Mouse (Mus musculus) forebrain, embryonic 16.5 days (tissue): ENCODE results near the gene Dlx3. TPM values are rescaled to one million over a fixed set of nuclear protein-coding genes. Genes with fewer than 3 reads are reported as not detected.

ENCODE experiments used
- ATAC-seq: fragments of 200-750 bp; cut with Nextera tagmentation; 2 replicates; pipeline ENCODE4 v1.8.0; 2017; ENCODE audit warnings: mild to moderate bottlenecking, moderate library complexity
- H3K27ac ChIP-seq: fragments of 300-500 bp; sonication (generic); 2 replicates; pipeline ENCODE4 v1.5.1; 2014; ENCODE audit warnings: low read length, control low read depth
- H3K27me3 ChIP-seq: fragments of 300-500 bp; sonication (generic); replicated peaks from 2 replicates; pipeline ENCODE4 v1.6.1; 2014; ENCODE audit warnings: low read length; ENCODE audit not compliant: control insufficient read depth, insufficient read depth
- H3K36me3 ChIP-seq: fragments of 300-500 bp; sonication (generic); 2 replicates; pipeline ENCODE4 v1.6.1; 2014; ENCODE audit not compliant: control insufficient read depth, insufficient read depth
- H3K4me1 ChIP-seq: fragments of 300-500 bp; sonication (generic); replicated peaks from 2 replicates; pipeline ENCODE4 v1.6.1; 2014; ENCODE audit warnings: low read length; ENCODE audit not compliant: control insufficient read depth, insufficient read depth
- H3K4me2 ChIP-seq: fragments of 300-500 bp; sonication (generic); 2 replicates; pipeline ENCODE4 v1.6.1; 2014; ENCODE audit warnings: mild to moderate bottlenecking, low read length, control low read depth
- H3K4me3 ChIP-seq: fragments of 300-500 bp; sonication (generic); replicated peaks from 2 replicates; pipeline ENCODE4 v1.5.1; 2014; ENCODE audit warnings: mild to moderate bottlenecking, low read length, control low read depth
- H3K9ac ChIP-seq: fragments of 300-500 bp; sonication (generic); replicated peaks from 2 replicates; pipeline ENCODE4 v1.6.1; 2014; ENCODE audit warnings: low read depth, low read length, control low read depth
- H3K9me3 ChIP-seq: fragments of 300-500 bp; sonication (generic); 2 replicates; pipeline ENCODE4 v1.6.1; 2016; ENCODE audit warnings: low read length; ENCODE audit not compliant: control insufficient read depth
- WGBS: fragments of 180-500 bp; shearing (Covaris S2); extraction: QIAGEN DNeasy Blood & Tissue Kit; methylation state at CpG from one replicate; pipeline ENCODE4 v1.1.7; 2014; 5-methylcytosine and 5-hydroxymethylcytosine counted together
- polyA plus RNA-seq: library from polyadenylated mRNA; unstranded; fragments of >200 nt; fragmentation: Nextera tagmentation; extraction: Ambion mirVana; gene quantifications from 2 replicates; pipeline ENCODE4 v1.2.1, GENCODE M21; 2015

Dlx3 gene
- polyA plus RNA-seq, 1 experiment from 2014 or later, result 0.10 TPM

- no peak for ATAC-seq
- peaks cover 9% of the 10 kb centered on the region for H3K4me1 ChIP-seq
- WGBS, result 89% methylated on average over 7 of the region's 7 CpGs
- no peaks in the 10 kb centered on the region for H3K9me3 ChIP-seq
- H3K36me3 ChIP-seq, result no peaks in the 10 kb centered on the region
- no peak overlapping the region for H3K27ac ChIP-seq
- no peak overlapping the region for H3K4me2 ChIP-seq
- H3K27me3 ChIP-seq, result no peaks in the 10 kb centered on the region
- H3K4me3 ChIP-seq, result no peak overlapping the region
- H3K9ac ChIP-seq, result no peak overlapping the region
These were observed 9.8 kb upstream of the Dlx3 start for GRCm38 (mm10) chr11:95110081-95110480.

GRCm38 (mm10) chr11:95117030-95117429 lies 2.9 kb upstream of the Dlx3 start:
- Histone ChIP-seq H3K36me3 (no peaks in the 10 kb centered on the region), H3K9me3 (no peaks in the 10 kb centered on the region), H3K27ac (no peak overlapping the region), H3K4me1 (peaks cover 20% of the 10 kb centered on the region), H3K27me3 (peaks cover 34% of the 10 kb centered on the region), H3K4me2 (no peak overlapping the region), H3K9ac (no peak overlapping the region), H3K4me3 (no peak overlapping the region)
- 4% methylated on average over 6 of the region's 6 CpGs for WGBS
- ATAC-seq, result peak; percentile 76

GRCm38 (mm10) chr11:95118505-95118904 lies 1.4 kb upstream of the Dlx3 start:
- H3K36me3 ChIP-seq, result no peaks in the 10 kb centered on the region
- H3K27me3 ChIP-seq, result peaks cover 49% of the 10 kb centered on the region
- no peak overlapping the region for H3K27ac ChIP-seq
- no peak overlapping the region for H3K4me3 ChIP-seq
- ATAC-seq, result peak; percentile 58; the same call in 1 of the 2 replicates
- no peaks in the 10 kb centered on the region for H3K9me3 ChIP-seq
- 3% methylated on average over 8 of the region's 8 CpGs for WGBS
- no peak overlapping the region for H3K4me2 ChIP-seq
- H3K4me1 ChIP-seq, result peaks cover 20% of the 10 kb centered on the region
- H3K9ac ChIP-seq, result 0 out of 2 replicates have a peak overlapping the region, but pooled peaks have one; percentile 29

- Histone ChIP-seq H3K9ac (no peak overlapping the region), H3K4me2 (peak overlapping the region; percentile 71; the same call in 1 of the 2 replicates), H3K36me3 (no peaks in the 10 kb centered on the region), H3K9me3 (no peaks in the 10 kb centered on the region), H3K4me3 (peak overlapping the region; percentile 42), H3K4me1 (peaks cover 20% of the 10 kb centered on the region), H3K27me3 (peaks cover 68% of the 10 kb centered on the region), H3K27ac (no peak overlapping the region)
- WGBS, result under 1% methylated on average over 21 of the region's 21 CpGs
- ATAC-seq, result no peak
These were observed 708 bp downstream of the Dlx3 start for GRCm38 (mm10) chr11:95120633-95121020.

GRCm38 (mm10) chr11:95121161-95122099 lies 1.5 kb downstream of the Dlx3 start:
- no peak overlapping the region for H3K9ac ChIP-seq
- no peaks in the 10 kb centered on the region for H3K9me3 ChIP-seq
- no peaks in the 10 kb centered on the region for H3K36me3 ChIP-seq
- H3K4me1 ChIP-seq, result peaks cover 21% of the 10 kb centered on the region
- peak overlapping the region; percentile 20 for H3K4me3 ChIP-seq
- ATAC-seq, result no peak
- 1% methylated on average over 63 of the region's 63 CpGs for WGBS
- H3K27ac ChIP-seq, result no peak overlapping the region
- peaks cover 73% of the 10 kb centered on the region for H3K27me3 ChIP-seq
- H3K4me2 ChIP-seq, result peak overlapping the region; percentile 37

- Histone ChIP-seq H3K4me1 (peaks cover 28% of the 10 kb centered on the region), H3K4me2 (no peak overlapping the region), H3K27me3 (peaks cover 73% of the 10 kb centered on the region), H3K27ac (no peak overlapping the region), H3K9me3 (no peaks in the 10 kb centered on the region), H3K4me3 (no peak overlapping the region), H3K36me3 (no peaks in the 10 kb centered on the region), H3K9ac (no peak overlapping the region)
- WGBS, result 23% methylated on average over 6 of the region's 6 CpGs
- no peak for ATAC-seq
These were observed 2.2 kb downstream of the Dlx3 start for GRCm38 (mm10) chr11:95122100-95122489.

- Histone ChIP-seq H3K36me3 (no peaks in the 10 kb centered on the region), H3K27ac (no peak overlapping the region), H3K27me3 (peaks cover 49% of the 10 kb centered on the region), H3K9ac (no peak overlapping the region), H3K9me3 (no peaks in the 10 kb centered on the region), H3K4me3 (no peak overlapping the region), H3K4me2 (no peak overlapping the region), H3K4me1 (peaks cover 19% of the 10 kb centered on the region)
- ATAC-seq, result no peak
- 35% methylated on average over 7 of the region's 7 CpGs for WGBS
These were observed 5.5 kb downstream of the Dlx3 start for GRCm38 (mm10) chr11:95125366-95125948.

GRCm38 (mm10) chr11:95126272-95127245 lies 6.6 kb downstream of the Dlx3 start:
- H3K4me3 ChIP-seq, result no peak overlapping the region
- H3K27ac ChIP-seq, result no peak overlapping the region
- WGBS, result 1% methylated on average over 20 of the region's 20 CpGs
- H3K4me1 ChIP-seq, result peaks cover 10% of the 10 kb centered on the region
- H3K4me2 ChIP-seq, result peak overlapping the region; percentile 36
- peaks cover 44% of the 10 kb centered on the region for H3K27me3 ChIP-seq
- peak; percentile 80 for ATAC-seq
- H3K36me3 ChIP-seq, result no peaks in the 10 kb centered on the region
- H3K9me3 ChIP-seq, result no peaks in the 10 kb centered on the region
- peak overlapping the region; percentile 41 for H3K9ac ChIP-seq
